Mouse (Mus musculus) lung, embryonic 15.5 days (tissue): Measurements from ENCODE around the gene Pax5. TPM values are rescaled to one million over a fixed set of nuclear protein-coding genes. Genes with fewer than 3 reads are reported as not detected.

Experiments
- ATAC-seq: fragments of 200-750 bp; cut with Nextera tagmentation; 2 replicates; pipeline ENCODE4 v1.8.0; 2017; ENCODE audit warnings: moderate number of reproducible peaks, borderline replicate concordance; ENCODE audit not compliant: low FRiP score, low TSS enrichment; ENCODE audit errors: extremely low read depth
- H3K27ac ChIP-seq: fragments of 300-500 bp; sonication (generic); 2 replicates; pipeline ENCODE4 v1.5.1; 2015; ENCODE audit warnings: moderate library complexity, mild to moderate bottlenecking, inconsistent platforms
- H3K27me3 ChIP-seq: fragments of 300-500 bp; sonication (generic); 2 replicates; pipeline ENCODE4 v1.6.1; 2015; ENCODE audit warnings: inconsistent platforms
- H3K36me3 ChIP-seq: fragments of 300-500 bp; sonication (generic); 2 replicates; pipeline ENCODE4 v1.6.1; 2015; ENCODE audit warnings: inconsistent platforms
- H3K4me1 ChIP-seq: fragments of 300-500 bp; sonication (generic); 2 replicates; pipeline ENCODE4 v1.6.1; 2015; ENCODE audit warnings: inconsistent platforms
- H3K4me2 ChIP-seq: fragments of 300-500 bp; sonication (generic); 2 replicates; pipeline ENCODE4 v1.6.1; 2015; ENCODE audit warnings: inconsistent platforms, mild to moderate bottlenecking, moderate library complexity
- H3K4me3 ChIP-seq: fragments of 300-500 bp; sonication (generic); 2 replicates; pipeline ENCODE4 v1.5.1; 2015; ENCODE audit warnings: mild to moderate bottlenecking, inconsistent platforms
- H3K9ac ChIP-seq: fragments of 300-500 bp; sonication (generic); 2 replicates; pipeline ENCODE4 v1.6.1; 2015; ENCODE audit warnings: inconsistent platforms
- H3K9me3 ChIP-seq: fragments of 300-500 bp; sonication (generic); 2 replicates; pipeline ENCODE4 v1.6.1; 2016; ENCODE audit warnings: inconsistent platforms
- WGBS: fragments of 180-500 bp; shearing (Covaris S2); methylation state at CpG from one replicate; pipeline ENCODE4 v1.1.7; 2015; 5-methylcytosine and 5-hydroxymethylcytosine counted together
- polyA plus RNA-seq: library from polyadenylated mRNA; unstranded; fragments of >200 nt; fragmentation: Nextera tagmentation; extraction: Ambion mirVana; gene quantifications from 2 replicates; pipeline ENCODE4 v1.2.1, GENCODE M21; 2015

Pax5 gene
- polyA plus RNA-seq, 1 experiment from 2014 or later: not detected

GRCm38 (mm10) chr4:44551470-44551869, 158.8 kb downstream of the Pax5 start:
- WGBS: 79% methylated on average over 12 of the region's 12 CpGs
- peaks cover 2% of the 10 kb centered on the region; the same call in 1 of the 2 replicates for H3K27me3 ChIP-seq
- no peak overlapping the region for H3K9ac ChIP-seq
- no peak for ATAC-seq
- H3K9me3 ChIP-seq: no peaks in the 10 kb centered on the region
- H3K4me3 ChIP-seq: no peak overlapping the region
- no peak overlapping the region for H3K27ac ChIP-seq
- H3K36me3 ChIP-seq: no peaks in the 10 kb centered on the region
- no peaks in the 10 kb centered on the region for H3K4me1 ChIP-seq
- no peak overlapping the region for H3K4me2 ChIP-seq

- Histone ChIP-seq H3K27ac (no peak overlapping the region), H3K36me3 (no peaks in the 10 kb centered on the region), H3K4me3 (no peak overlapping the region), H3K27me3 (peaks cover 4% of the 10 kb centered on the region; the same call in 1 of the 2 replicates), H3K9me3 (no peaks in the 10 kb centered on the region), H3K4me2 (no peak overlapping the region), H3K9ac (no peak overlapping the region), H3K4me1 (no peaks in the 10 kb centered on the region)
- 67% methylated on average over 7 of the region's 7 CpGs for WGBS
- no peak for ATAC-seq
These were observed 161.3 kb downstream of the Pax5 start for GRCm38 (mm10) chr4:44549029-44549428.

GRCm38 (mm10) chr4:44545669-44546068, 164.6 kb downstream of the Pax5 start:
- 11% methylated on average over 8 of the region's 8 CpGs for WGBS
- Histone ChIP-seq H3K27ac (no peak overlapping the region), H3K4me3 (no peak overlapping the region)

GRCm38 (mm10) chr4:44544495-44544894, 165.8 kb downstream of the Pax5 start:
- no peaks in the 10 kb centered on the region for H3K4me1 ChIP-seq
- no peak overlapping the region for H3K9ac ChIP-seq
- peaks cover 4% of the 10 kb centered on the region; the same call in 1 of the 2 replicates for H3K27me3 ChIP-seq
- no peaks in the 10 kb centered on the region for H3K36me3 ChIP-seq
- no peak overlapping the region for H3K4me2 ChIP-seq
- no peak overlapping the region for H3K27ac ChIP-seq
- H3K4me3 ChIP-seq: no peak overlapping the region
- H3K9me3 ChIP-seq: no peaks in the 10 kb centered on the region
- ATAC-seq: no peak
- 50% methylated on average over 1 of the region's 1 CpGs for WGBS

More at GRCm38 (mm10) chr4:44545669-44546068, 164.6 kb downstream of the Pax5 start:
- Histone ChIP-seq H3K4me2 (no peak overlapping the region), H3K36me3 (no peaks in the 10 kb centered on the region), H3K9ac (no peak overlapping the region), H3K27me3 (peaks cover 4% of the 10 kb centered on the region; the same call in 1 of the 2 replicates), H3K4me1 (no peaks in the 10 kb centered on the region), H3K9me3 (no peaks in the 10 kb centered on the region)
- ATAC-seq: no peak

- Histone ChIP-seq H3K9me3 (no peaks in the 10 kb centered on the region), H3K9ac (no peak overlapping the region), H3K4me1 (no peaks in the 10 kb centered on the region), H3K36me3 (no peaks in the 10 kb centered on the region), H3K4me2 (no peak overlapping the region), H3K27ac (no peak overlapping the region), H3K27me3 (peaks cover 4% of the 10 kb centered on the region; the same call in 1 of the 2 replicates), H3K4me3 (no peak overlapping the region)
- WGBS: 93% methylated on average over 2 of the region's 2 CpGs
- no peak for ATAC-seq
These were observed 166.4 kb downstream of the Pax5 start for GRCm38 (mm10) chr4:44543880-44544279.

GRCm38 (mm10) chr4:44542101-44542500, 168.2 kb downstream of the Pax5 start:
- no peak for ATAC-seq
- no peak overlapping the region for H3K4me3 ChIP-seq
- H3K9ac ChIP-seq: no peak overlapping the region
- WGBS: 70% methylated on average over 3 of the region's 3 CpGs
- no peaks in the 10 kb centered on the region for H3K9me3 ChIP-seq
- H3K27me3 ChIP-seq: peaks cover 4% of the 10 kb centered on the region; the same call in 1 of the 2 replicates
- H3K4me2 ChIP-seq: no peak overlapping the region
- no peaks in the 10 kb centered on the region for H3K36me3 ChIP-seq
- H3K4me1 ChIP-seq: no peaks in the 10 kb centered on the region
- H3K27ac ChIP-seq: no peak overlapping the region

GRCm38 (mm10) chr4:44538488-44538887, 171.8 kb downstream of the Pax5 start:
- Histone ChIP-seq H3K4me1 (no peaks in the 10 kb centered on the region), H3K4me3 (no peak overlapping the region), H3K9me3 (no peaks in the 10 kb centered on the region), H3K4me2 (no peak overlapping the region), H3K36me3 (no peaks in the 10 kb centered on the region), H3K27ac (no peak overlapping the region), H3K27me3 (no peaks in the 10 kb centered on the region), H3K9ac (no peak overlapping the region)
- no peak for ATAC-seq
- WGBS: 27% methylated on average over 5 of the region's 5 CpGs

- Histone ChIP-seq H3K4me2 (no peak overlapping the region), H3K27ac (no peak overlapping the region), H3K4me1 (no peaks in the 10 kb centered on the region), H3K9me3 (no peaks in the 10 kb centered on the region), H3K9ac (no peak overlapping the region), H3K36me3 (no peaks in the 10 kb centered on the region), H3K4me3 (no peak overlapping the region), H3K27me3 (no peaks in the 10 kb centered on the region)
- ATAC-seq: no peak
- WGBS: 77% methylated on average over 4 of the region's 4 CpGs
These were observed 173.5 kb downstream of the Pax5 start for GRCm38 (mm10) chr4:44536794-44537193.

GRCm38 (mm10) chr4:44535646-44536045, 174.6 kb downstream of the Pax5 start:
- Histone ChIP-seq H3K4me2 (no peak overlapping the region), H3K36me3 (no peaks in the 10 kb centered on the region), H3K4me3 (no peak overlapping the region), H3K27ac (no peak overlapping the region), H3K9me3 (no peaks in the 10 kb centered on the region), H3K9ac (no peak overlapping the region), H3K27me3 (no peaks in the 10 kb centered on the region), H3K4me1 (no peaks in the 10 kb centered on the region)
- no peak for ATAC-seq
- WGBS: 83% methylated on average over 4 of the region's 4 CpGs

GRCm38 (mm10) chr4:44533286-44533685, 177.0 kb downstream of the Pax5 start:
- no peaks in the 10 kb centered on the region for H3K4me1 ChIP-seq
- H3K9ac ChIP-seq: no peak overlapping the region
- ATAC-seq: no peak
- no peaks in the 10 kb centered on the region for H3K9me3 ChIP-seq
- H3K27me3 ChIP-seq: no peaks in the 10 kb centered on the region
- no peak overlapping the region for H3K4me3 ChIP-seq
- no peak overlapping the region for H3K4me2 ChIP-seq
- H3K36me3 ChIP-seq: no peaks in the 10 kb centered on the region
- no peak overlapping the region for H3K27ac ChIP-seq
- 61% methylated on average over 5 of the region's 5 CpGs for WGBS

GRCm38 (mm10) chr4:44532731-44533130, 177.6 kb downstream of the Pax5 start:
- Histone ChIP-seq H3K36me3 (no peaks in the 10 kb centered on the region), H3K4me1 (no peaks in the 10 kb centered on the region), H3K27me3 (no peaks in the 10 kb centered on the region), H3K27ac (no peak overlapping the region), H3K9ac (no peak overlapping the region), H3K4me3 (no peak overlapping the region), H3K4me2 (no peak overlapping the region), H3K9me3 (no peaks in the 10 kb centered on the region)
- ATAC-seq: no peak
- WGBS: 57% methylated on average over 5 of the region's 5 CpGs

GRCm38 (mm10) chr4:44525336-44525735, 185.0 kb downstream of the Pax5 start:
- Histone ChIP-seq H3K4me2 (no peak overlapping the region), H3K4me1 (no peaks in the 10 kb centered on the region), H3K4me3 (no peak overlapping the region), H3K9me3 (no peaks in the 10 kb centered on the region), H3K27ac (no peak overlapping the region), H3K27me3 (no peaks in the 10 kb centered on the region), H3K9ac (no peak overlapping the region), H3K36me3 (no peaks in the 10 kb centered on the region)
- WGBS: 77% methylated on average over 3 of the region's 3 CpGs
- ATAC-seq: no peak

- H3K36me3 ChIP-seq: no peaks in the 10 kb centered on the region
- no peak overlapping the region for H3K4me2 ChIP-seq
- no peak overlapping the region for H3K9ac ChIP-seq
- WGBS: 65% methylated on average over 11 of the region's 11 CpGs
- no peak overlapping the region for H3K27ac ChIP-seq
- no peaks in the 10 kb centered on the region for H3K4me1 ChIP-seq
- no peaks in the 10 kb centered on the region for H3K27me3 ChIP-seq
- H3K4me3 ChIP-seq: no peak overlapping the region
- no peak for ATAC-seq
- no peaks in the 10 kb centered on the region for H3K9me3 ChIP-seq
These were observed 191.4 kb downstream of the Pax5 start for GRCm38 (mm10) chr4:44518923-44519322.
